Mouse (Mus musculus): ENCODE results near the gene Dis3. TPM values are rescaled to one million over a fixed set of nuclear protein-coding genes. Genes with fewer than 3 reads are reported as not detected.

Dis3 gene
- polyA plus RNA-seq, 1 experiment, result 86.8 TPM

GRCm38 (mm10) chr14:99117576-99117975, 18.0 kb upstream of the Dis3 start:
- no peaks in the 10 kb centered on the region for H3K27me3 ChIP-seq (ENCODE audit: control insufficient read depth, insufficient read depth, low read length, poor library complexity, severe bottlenecking)
- no peak overlapping the region for H3K4me3 ChIP-seq (ENCODE audit: low read depth, low read length)
- H3K9ac ChIP-seq (ENCODE audit: low read depth, poor library complexity, severe bottlenecking), result no peak overlapping the region
- peaks cover 8% of the 10 kb centered on the region for H3K36me3 ChIP-seq (ENCODE audit: control insufficient read depth, insufficient read depth, low read length, poor library complexity, severe bottlenecking)
- H3K27ac ChIP-seq (ENCODE audit: insufficient read depth, low read length), result no peak overlapping the region
- no peaks in the 10 kb centered on the region for H3K4me1 ChIP-seq (ENCODE audit: control insufficient read depth, insufficient read depth, low read length)
- no peak for TF ChIP-seq POLR2A (IDR thresholded peaks at IDR 0.05; ENCODE audit: insufficient read depth, low read length)
- no peak for TF ChIP-seq EP300 (IDR thresholded peaks at IDR 0.05; ENCODE audit: insufficient read depth, low read depth, low read length)
- TF ChIP-seq CTCF (IDR thresholded peaks at IDR 0.05; ENCODE audit: low read depth, low read length), result no peak
- no peaks in the 10 kb centered on the region for H3K9me3 ChIP-seq (replicated peaks; ENCODE audit: control insufficient read depth, insufficient read depth, low read length, poor library complexity, severe bottlenecking)

DNA sequence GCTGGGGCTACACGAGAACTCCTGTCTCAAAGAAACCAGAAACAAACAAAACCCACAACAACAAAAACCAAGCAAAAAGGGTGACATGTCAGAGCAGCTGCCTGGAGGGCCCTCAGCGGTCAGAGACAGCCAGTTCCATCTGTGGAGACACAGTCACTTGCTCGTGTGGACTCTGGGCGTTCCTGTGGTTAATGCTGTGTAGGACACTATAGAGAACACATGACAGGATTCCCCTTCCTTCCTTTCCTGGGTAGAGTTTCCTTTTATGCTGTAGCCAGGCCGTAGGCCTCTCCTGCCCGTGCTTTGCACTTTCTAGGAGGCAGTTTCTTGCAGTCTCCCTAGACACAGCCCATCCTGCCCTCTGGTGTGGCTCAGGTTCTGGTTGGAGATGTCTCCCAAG, 9.2 kb upstream of the Dis3 start:
- Histone ChIP-seq H3K4me1 (ENCODE audit: control insufficient read depth, insufficient read depth, low read length) (no peaks in the 10 kb centered on the region), H3K9ac (ENCODE audit: low read depth, poor library complexity, severe bottlenecking) (no peak overlapping the region), H3K27ac (ENCODE audit: insufficient read depth, low read length) (no peak overlapping the region), H3K9me3 (replicated peaks; ENCODE audit: control insufficient read depth, insufficient read depth, low read length, poor library complexity, severe bottlenecking) (no peaks in the 10 kb centered on the region), H3K36me3 (ENCODE audit: control insufficient read depth, insufficient read depth, low read length, poor library complexity, severe bottlenecking) (peaks cover 16% of the 10 kb centered on the region), H3K4me3 (ENCODE audit: low read depth, low read length) (no peak overlapping the region), H3K27me3 (ENCODE audit: control insufficient read depth, insufficient read depth, low read length, poor library complexity, severe bottlenecking) (no peaks in the 10 kb centered on the region)
- no peak for TF ChIP-seq POLR2A (IDR thresholded peaks at IDR 0.05; ENCODE audit: insufficient read depth, low read length)

DNA sequence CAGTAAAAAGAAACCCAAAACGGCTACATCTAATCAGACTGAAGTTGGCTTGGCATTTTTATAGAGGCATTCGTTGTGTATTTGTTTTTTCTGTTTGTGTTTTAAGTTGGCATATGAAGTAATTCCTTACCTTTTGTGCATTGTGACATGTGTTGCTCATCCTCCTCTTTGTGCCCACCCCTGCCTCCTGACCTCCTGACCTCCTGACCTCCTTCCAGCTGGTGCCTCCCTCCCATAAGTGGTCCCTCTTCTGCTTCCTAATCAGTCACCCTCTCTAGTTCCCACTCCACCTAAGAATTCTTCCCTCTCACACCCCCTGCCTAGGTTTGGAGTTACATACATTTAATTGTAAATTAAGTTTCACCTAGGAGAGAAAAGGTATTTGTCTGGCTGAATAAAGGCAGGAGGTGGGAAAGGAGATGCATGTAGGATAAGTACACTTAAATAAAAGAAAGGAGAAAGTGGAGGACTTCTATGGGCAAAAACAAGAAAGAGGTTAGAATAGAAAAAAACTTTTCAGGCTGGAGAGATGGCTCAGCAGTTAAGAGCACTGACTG, 8.1 kb upstream of the Dis3 start:
- H3K27me3 ChIP-seq (ENCODE audit: control insufficient read depth, insufficient read depth, low read length, poor library complexity, severe bottlenecking), result no peaks in the 10 kb centered on the region
- peaks cover 13% of the 10 kb centered on the region for H3K36me3 ChIP-seq (ENCODE audit: control insufficient read depth, insufficient read depth, low read length, poor library complexity, severe bottlenecking)
- TF ChIP-seq CTCF (IDR thresholded peaks at IDR 0.05; ENCODE audit: low read depth, low read length) (no peak), POLR2A (IDR thresholded peaks at IDR 0.05; ENCODE audit: insufficient read depth, low read length) (no peak), EP300 (IDR thresholded peaks at IDR 0.05; ENCODE audit: insufficient read depth, low read depth, low read length) (peak; percentile 91)
- H3K9me3 ChIP-seq (replicated peaks; ENCODE audit: control insufficient read depth, insufficient read depth, low read length, poor library complexity, severe bottlenecking), result no peaks in the 10 kb centered on the region
- H3K9ac ChIP-seq (ENCODE audit: low read depth, poor library complexity, severe bottlenecking), result no peak overlapping the region
- H3K4me3 ChIP-seq (ENCODE audit: low read depth, low read length), result no peak overlapping the region
- H3K4me1 ChIP-seq (ENCODE audit: control insufficient read depth, insufficient read depth, low read length), result no peaks in the 10 kb centered on the region
- no peak overlapping the region for H3K27ac ChIP-seq (ENCODE audit: insufficient read depth, low read length)

DNA sequence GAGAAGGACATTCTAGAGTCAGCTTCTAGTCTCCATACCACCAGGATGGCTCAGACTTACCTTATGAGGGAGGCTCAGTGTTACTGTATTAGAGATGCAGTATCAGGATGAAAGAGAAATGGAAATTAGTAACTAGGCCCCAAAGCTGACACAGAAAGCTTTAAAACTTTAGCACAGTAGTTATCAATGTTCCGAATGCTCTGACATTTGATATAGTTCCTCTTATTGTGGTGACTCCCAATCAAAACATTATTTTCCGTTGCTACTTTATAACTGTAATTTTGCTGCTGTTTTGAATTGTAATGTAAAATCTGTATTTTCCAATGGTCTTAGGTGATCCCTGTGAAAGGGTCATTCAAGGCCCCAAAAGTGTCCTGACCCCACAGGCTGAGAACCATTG, 7.1 kb upstream of the Dis3 start:
- Histone ChIP-seq H3K9ac (ENCODE audit: low read depth, poor library complexity, severe bottlenecking) (no peak overlapping the region), H3K36me3 (ENCODE audit: control insufficient read depth, insufficient read depth, low read length, poor library complexity, severe bottlenecking) (peaks cover 13% of the 10 kb centered on the region), H3K4me1 (ENCODE audit: control insufficient read depth, insufficient read depth, low read length) (no peaks in the 10 kb centered on the region), H3K4me3 (ENCODE audit: low read depth, low read length) (no peak overlapping the region), H3K27me3 (ENCODE audit: control insufficient read depth, insufficient read depth, low read length, poor library complexity, severe bottlenecking) (no peaks in the 10 kb centered on the region), H3K9me3 (replicated peaks; ENCODE audit: control insufficient read depth, insufficient read depth, low read length, poor library complexity, severe bottlenecking) (no peaks in the 10 kb centered on the region), H3K27ac (ENCODE audit: insufficient read depth, low read length) (no peak overlapping the region)
- no peak for TF ChIP-seq EP300 (IDR thresholded peaks at IDR 0.05; ENCODE audit: insufficient read depth, low read depth, low read length)
- no peak for TF ChIP-seq CTCF (IDR thresholded peaks at IDR 0.05; ENCODE audit: low read depth, low read length)
- no peak for TF ChIP-seq POLR2A (IDR thresholded peaks at IDR 0.05; ENCODE audit: insufficient read depth, low read length)

DNA sequence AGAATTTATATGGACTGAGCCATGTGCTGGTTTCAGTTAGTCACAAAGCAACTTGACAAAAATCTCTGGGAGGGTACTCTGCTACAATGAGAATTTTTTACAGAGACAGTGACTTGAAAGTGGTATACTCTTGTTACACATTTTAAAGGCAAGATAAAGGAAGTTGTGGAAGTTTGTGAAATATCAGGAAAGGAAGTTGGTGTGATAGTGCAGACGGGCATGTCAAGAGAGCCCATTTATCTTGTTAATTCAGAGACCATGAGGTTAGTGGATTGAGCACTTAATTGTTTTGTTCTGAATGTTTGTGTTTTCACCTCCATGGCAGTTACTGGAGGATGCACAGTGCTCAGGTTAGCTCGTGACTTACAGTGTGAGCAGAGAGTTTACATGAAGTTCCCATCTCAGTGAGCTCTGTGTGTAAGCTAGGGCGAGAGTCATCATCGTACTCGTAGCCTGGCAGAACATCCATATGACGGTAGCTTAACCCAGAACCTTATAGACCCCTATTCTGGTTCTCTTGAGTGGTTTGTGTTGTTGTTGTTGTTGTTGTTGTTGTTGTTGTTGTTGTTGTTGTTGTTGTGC, 5.1 kb upstream of the Dis3 start:
- no peak for TF ChIP-seq POLR2A (IDR thresholded peaks at IDR 0.05; ENCODE audit: insufficient read depth, low read length)
- peaks cover 8% of the 10 kb centered on the region for H3K36me3 ChIP-seq (ENCODE audit: control insufficient read depth, insufficient read depth, low read length, poor library complexity, severe bottlenecking)
- no peak overlapping the region for H3K9ac ChIP-seq (ENCODE audit: low read depth, poor library complexity, severe bottlenecking)
- no peaks in the 10 kb centered on the region for H3K9me3 ChIP-seq (replicated peaks; ENCODE audit: control insufficient read depth, insufficient read depth, low read length, poor library complexity, severe bottlenecking)
- H3K27me3 ChIP-seq (ENCODE audit: control insufficient read depth, insufficient read depth, low read length, poor library complexity, severe bottlenecking), result no peaks in the 10 kb centered on the region
- no peak overlapping the region for H3K4me3 ChIP-seq (ENCODE audit: low read depth, low read length)
- H3K27ac ChIP-seq (ENCODE audit: insufficient read depth, low read length), result no peak overlapping the region
- H3K4me1 ChIP-seq (ENCODE audit: control insufficient read depth, insufficient read depth, low read length), result no peaks in the 10 kb centered on the region

- Histone ChIP-seq H3K27me3 (ENCODE audit: control insufficient read depth, insufficient read depth, low read length, poor library complexity, severe bottlenecking) (no peaks in the 10 kb centered on the region), H3K27ac (ENCODE audit: insufficient read depth, low read length) (no peak overlapping the region), H3K9me3 (replicated peaks; ENCODE audit: control insufficient read depth, insufficient read depth, low read length, poor library complexity, severe bottlenecking) (no peaks in the 10 kb centered on the region), H3K4me1 (ENCODE audit: control insufficient read depth, insufficient read depth, low read length) (no peaks in the 10 kb centered on the region), H3K36me3 (ENCODE audit: control insufficient read depth, insufficient read depth, low read length, poor library complexity, severe bottlenecking) (peaks cover 7% of the 10 kb centered on the region), H3K9ac (ENCODE audit: low read depth, poor library complexity, severe bottlenecking) (no peak overlapping the region), H3K4me3 (ENCODE audit: low read depth, low read length) (no peak overlapping the region)
- TF ChIP-seq CTCF (IDR thresholded peaks at IDR 0.05; ENCODE audit: low read depth, low read length), result no peak
- no peak for TF ChIP-seq POLR2A (IDR thresholded peaks at IDR 0.05; ENCODE audit: insufficient read depth, low read length)
- TF ChIP-seq EP300 (IDR thresholded peaks at IDR 0.05; ENCODE audit: insufficient read depth, low read depth, low read length), result no peak
These were observed 3.5 kb upstream of the Dis3 start for GRCm38 (mm10) chr14:99103050-99103449.

Data from ES-Bruce4 (cell line).